Mouse (Mus musculus) kidney, postnatal 0 days (tissue): Measurements from ENCODE around the gene Cyp2d22. TPM values are rescaled to one million over a fixed set of nuclear protein-coding genes. Genes with fewer than 3 reads are reported as not detected.

Experiments used
- ATAC-seq: fragments of 200-750 bp; cut with Nextera tagmentation; replicated peaks from 2 replicates; pipeline ENCODE4 v1.8.0; 2017; ENCODE audit warnings: low read depth, moderate number of reproducible peaks, moderate TSS enrichment, moderate library complexity; ENCODE audit not compliant: low FRiP score
- DNase-seq: peaks from one replicate; pipeline ENCODE4 v3.0.0-alpha.2; 2016; ENCODE audit warnings: low spot score
- H3K27ac ChIP-seq: fragments of 300-500 bp; sonication (generic); 2 replicates; pipeline ENCODE4 v1.5.1; 2014; ENCODE audit warnings: mild to moderate bottlenecking
- H3K27me3 ChIP-seq: fragments of 300-500 bp; sonication (generic); 2 replicates; pipeline ENCODE4 v1.6.1; 2014; ENCODE audit warnings: low read length, mixed read lengths; ENCODE audit not compliant: insufficient read depth
- H3K36me3 ChIP-seq: fragments of 300-500 bp; sonication (generic); 2 replicates; pipeline ENCODE4 v1.6.1; 2014; ENCODE audit warnings: low read length, mixed read lengths; ENCODE audit not compliant: insufficient read depth
- H3K4me1 ChIP-seq: fragments of 300-500 bp; sonication (generic); replicated peaks from 2 replicates; pipeline ENCODE4 v1.6.1; 2014; ENCODE audit warnings: antibody characterized with exemption, low read length, mixed read lengths; ENCODE audit not compliant: insufficient read depth
- H3K4me2 ChIP-seq: fragments of 300-500 bp; sonication (generic); 2 replicates; pipeline ENCODE4 v1.6.1; 2014; ENCODE audit warnings: mild to moderate bottlenecking, low read length, moderate library complexity, mixed read lengths
- H3K4me3 ChIP-seq: fragments of 300-500 bp; sonication (generic); replicated peaks from 2 replicates; pipeline ENCODE4 v1.5.1; 2014; ENCODE audit warnings: low read depth, low read length
- H3K9ac ChIP-seq: fragments of 300-500 bp; sonication (generic); 2 replicates; pipeline ENCODE4 v1.6.1; 2014; ENCODE audit warnings: low read depth, low read length
- H3K9me3 ChIP-seq: fragments of 300-500 bp; sonication (generic); replicated peaks from 2 replicates; pipeline ENCODE4 v1.6.1; 2016; ENCODE audit warnings: low read length, inconsistent platforms, mixed read lengths
- CTCF ChIP-seq: IDR thresholded peaks from 2 replicates; pipeline ENCODE4 v1.5.1; 2016; ENCODE audit warnings: antibody characterized with exemption, low read depth, mild to moderate bottlenecking, moderate library complexity
- WGBS: fragments of 180-500 bp; shearing (Covaris S2); extraction: QIAGEN DNeasy Blood & Tissue Kit; methylation state at CpG from one replicate; pipeline ENCODE4 v1.1.7; 2014; 5-methylcytosine and 5-hydroxymethylcytosine counted together
- polyA plus RNA-seq: library from polyadenylated mRNA; unstranded; fragments of >200 nt; fragmentation: Nextera tagmentation; extraction: Ambion mirVana; gene quantifications from 2 replicates; pipeline ENCODE4 v1.2.1, GENCODE M21; 2015

Gene Cyp2d22
- polyA plus RNA-seq, 1 experiment from 2014 or later = 16.7 TPM

DNA sequence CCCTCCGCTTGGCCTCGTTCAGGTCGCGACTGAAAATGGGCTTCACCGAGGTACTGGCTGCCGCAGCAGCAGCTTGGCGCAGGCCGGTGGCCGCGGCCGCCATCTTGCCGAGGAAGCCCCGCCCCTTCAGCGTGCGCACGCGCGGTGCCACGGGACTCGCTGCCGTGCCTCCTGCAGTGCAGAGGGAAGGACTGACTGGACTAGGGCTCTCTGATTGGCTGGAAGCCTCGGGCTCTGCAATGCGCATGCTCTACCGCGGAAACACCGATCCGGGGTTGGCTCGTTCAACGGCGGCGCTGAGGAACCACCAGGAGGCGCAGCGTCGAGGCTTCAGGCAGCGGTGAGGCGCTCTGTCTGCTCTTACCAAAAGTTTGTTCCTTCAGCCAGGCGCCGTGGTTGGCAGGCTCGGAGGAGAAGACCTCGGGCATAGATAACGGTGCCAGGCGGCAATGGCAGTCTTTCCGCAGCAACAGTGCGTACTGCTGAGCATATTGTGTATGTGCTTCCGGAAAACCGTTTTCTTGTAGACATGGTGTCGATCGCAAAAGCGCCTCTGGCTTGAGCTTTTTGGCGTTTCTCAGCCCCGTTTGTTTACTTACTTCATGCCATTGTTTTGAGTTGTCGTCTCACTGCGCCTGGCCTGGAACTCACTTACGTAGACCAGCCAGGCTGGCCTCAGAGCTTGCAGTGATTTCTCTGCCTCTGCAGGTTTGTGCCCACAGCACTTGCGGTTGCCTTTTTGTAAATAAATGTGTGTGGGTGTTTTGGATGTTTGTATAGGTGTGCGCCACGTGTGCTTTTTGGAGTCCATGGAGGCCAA is 25.7 kb downstream of the Cyp2d22 start, which contains the start of gene Ndufa6:
Gene Ndufa6 (minus strand): TSS at position 197 of the 820 bp plus-strand sequence.
- Histone ChIP-seq H3K9me3 (no peaks in the 10 kb centered on the region), H3K27ac (peak within 1 kb of the TSS; percentile 86), H3K4me1 (peaks cover 17% of the 10 kb centered on the region), H3K4me2 (peak within 1 kb of the TSS; percentile 85), H3K9ac (peak within 1 kb of the TSS; percentile 98), H3K27me3 (no peaks in the 10 kb centered on the region), H3K36me3 (peaks cover 18% of the 10 kb centered on the region), H3K4me3 (peak within 1 kb of the TSS; percentile 97)
- TF ChIP-seq CTCF = peak; percentile 99
- 2% methylated on average over 57 of the region's 57 CpGs for WGBS
- ATAC-seq = peak; percentile 97
- peak; percentile 99 for DNase-seq

DNA sequence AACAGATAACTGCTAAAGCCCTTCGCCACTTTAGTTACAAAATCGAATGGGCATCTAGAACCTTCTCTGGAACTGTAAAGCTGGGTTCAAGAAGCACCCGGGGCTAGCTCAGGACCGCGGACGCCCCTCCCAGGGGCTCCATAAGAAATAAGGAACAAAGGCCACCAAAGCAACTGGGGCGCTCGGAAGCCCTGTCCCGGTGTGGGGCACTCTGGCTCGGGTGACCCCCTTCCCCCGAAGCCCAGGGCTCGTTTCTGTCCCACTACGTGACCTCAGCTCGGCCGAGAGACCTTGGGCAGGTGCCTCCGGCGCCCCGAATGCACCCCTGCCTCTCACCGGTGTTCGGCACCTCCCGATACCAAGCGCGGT is 26.3 kb downstream of the Cyp2d22 start:
- ATAC-seq (no peak; the same call in 1 of the 2 replicates), DNase-seq (no peak)
- no peaks in the 10 kb centered on the region for H3K9me3 ChIP-seq
- H3K27me3 ChIP-seq = no peaks in the 10 kb centered on the region
- peak overlapping the region; percentile 85 for H3K4me2 ChIP-seq
- no peak for TF ChIP-seq CTCF
- 0% methylated on average over 23 of the region's 23 CpGs for WGBS
- H3K9ac ChIP-seq = peak overlapping the region; percentile 98
- H3K4me1 ChIP-seq = peaks cover 12% of the 10 kb centered on the region
- peak overlapping the region; percentile 97 for H3K4me3 ChIP-seq
- peak overlapping the region; percentile 86 for H3K27ac ChIP-seq
- H3K36me3 ChIP-seq = peaks cover 24% of the 10 kb centered on the region

GRCm38 (mm10) chr15:82353078-82353744 is 26.8 kb downstream of the Cyp2d22 start:
- 18% methylated on average over 14 of the region's 14 CpGs for WGBS
- Histone ChIP-seq H3K4me1 (peaks cover 10% of the 10 kb centered on the region), H3K27ac (peak overlapping the region; percentile 86), H3K9ac (peak overlapping the region; percentile 98), H3K4me3 (peak overlapping the region; percentile 97), H3K4me2 (peak overlapping the region; percentile 85), H3K27me3 (no peaks in the 10 kb centered on the region), H3K36me3 (peaks cover 28% of the 10 kb centered on the region), H3K9me3 (no peaks in the 10 kb centered on the region)
- ATAC-seq (no peak), DNase-seq (peak; percentile 31)
- no peak for TF ChIP-seq CTCF

DNA sequence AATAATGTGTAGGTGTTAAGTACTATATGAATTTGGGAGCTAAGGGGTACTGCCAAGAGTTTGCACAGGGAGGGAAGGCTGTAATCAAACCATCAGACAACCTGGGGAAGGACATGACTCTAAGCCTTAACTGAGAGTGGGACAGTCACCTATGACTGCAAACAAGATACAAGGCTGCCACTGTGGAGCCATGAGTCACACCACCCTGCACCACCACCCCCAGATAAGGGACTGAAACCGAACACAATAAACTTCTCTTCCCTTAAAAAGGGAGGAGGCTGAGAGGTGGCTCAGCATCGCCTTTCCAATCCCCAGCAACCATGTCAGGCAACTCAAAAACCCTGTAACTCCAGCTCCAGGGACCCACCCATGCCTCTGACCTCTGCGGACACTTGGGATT is 28.6 kb downstream of the Cyp2d22 start:
- WGBS = 65% methylated on average over 3 of the region's 3 CpGs
- DNase-seq (no peak), ATAC-seq (no peak)
- Histone ChIP-seq H3K4me2 (no peak overlapping the region), H3K27me3 (no peaks in the 10 kb centered on the region), H3K9me3 (no peaks in the 10 kb centered on the region), H3K9ac (no peak overlapping the region), H3K36me3 (peaks cover 34% of the 10 kb centered on the region), H3K27ac (no peak overlapping the region), H3K4me1 (peaks cover 23% of the 10 kb centered on the region), H3K4me3 (no peak overlapping the region)
- no peak for TF ChIP-seq CTCF

DNA sequence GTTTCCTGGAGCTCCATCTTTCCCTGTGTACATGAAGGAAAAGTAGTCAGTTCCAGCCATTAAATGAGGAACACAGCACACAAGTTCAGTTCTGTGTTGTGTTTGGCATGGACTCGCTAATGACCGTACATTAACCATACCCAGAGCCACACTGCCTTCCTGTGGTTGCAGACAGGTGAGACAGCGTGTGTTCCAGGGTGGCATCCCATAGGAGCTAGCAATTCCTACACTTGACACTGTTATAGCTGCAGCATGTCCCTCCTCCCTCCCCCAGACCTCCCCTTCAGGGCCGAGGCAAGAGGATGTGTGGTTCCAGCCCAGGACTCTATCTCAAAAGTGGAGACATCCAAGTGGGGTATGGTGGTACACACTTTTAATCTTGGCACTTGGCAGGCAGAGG is 29.7 kb downstream of the Cyp2d22 start:
- DNase-seq (no peak), ATAC-seq (no peak)
- Histone ChIP-seq H3K4me1 (peaks cover 23% of the 10 kb centered on the region), H3K27ac (peak overlapping the region; percentile 28; the same call in 1 of the 2 replicates), H3K9ac (no peak overlapping the region), H3K4me2 (no peak overlapping the region), H3K27me3 (no peaks in the 10 kb centered on the region), H3K4me3 (no peak overlapping the region), H3K9me3 (no peaks in the 10 kb centered on the region), H3K36me3 (peaks cover 34% of the 10 kb centered on the region)
- WGBS = 82% methylated on average over 4 of the region's 4 CpGs
- no peak for TF ChIP-seq CTCF

GRCm38 (mm10) chr15:82348999-82349341 is 31.1 kb downstream of the Cyp2d22 start:
- H3K4me2 ChIP-seq = no peak overlapping the region
- DNase-seq (no peak), ATAC-seq (no peak)
- no peaks in the 10 kb centered on the region for H3K9me3 ChIP-seq
- peaks cover 34% of the 10 kb centered on the region for H3K36me3 ChIP-seq
- H3K27ac ChIP-seq = peak overlapping the region; percentile 25; the same call in 1 of the 2 replicates
- no peak overlapping the region for H3K4me3 ChIP-seq
- H3K9ac ChIP-seq = no peak overlapping the region
- no peaks in the 10 kb centered on the region for H3K27me3 ChIP-seq
- TF ChIP-seq CTCF = no peak
- WGBS = 80% methylated on average over 2 of the region's 2 CpGs
- peaks cover 23% of the 10 kb centered on the region for H3K4me1 ChIP-seq
